ENCODE assay signal across 8 mouse cellular contexts in genomic region chr14:8218730-8219380, GRCm38 (mm10). TPM values are rescaled to one million over a fixed set of nuclear protein-coding genes. Genes with fewer than 3 reads are reported as not detected.
DNase-seq lines count a peak whose midpoint lies in the region; ATAC-seq and TF ChIP-seq lines count a peak whose summit lies in the region.
"Had no signal": no experiment of that assay in that cellular context is flagged by ENCODE, and none has a peak within 500 bp of the region (broad histone marks: within the 10 kb centered on the region; RNA-seq: fewer than 3 reads in every experiment).

No protein-coding gene starts in this region.

- in situ Hi-C loops in ES-E14 (cut with MboI; ENCODE audit: low sequenced_read_pairs in 2 of 2, unreplicated experiment in 2 of 2) = no loop called here

- ATAC-seq in forebrain, embryonic 16.5 days = no peak
- no peak for ATAC-seq in midbrain, embryonic 11.5 days (ENCODE audit: low FRiP score)
- ATAC-seq in megakaryocyte-erythroid progenitor cell, adult 5-6 weeks (replicated peaks; ENCODE audit: low FRiP score, low TSS enrichment, poor library complexity, severe bottlenecking) = no peak

- 11% methylated on average over 10 of the region's 10 CpGs for WGBS in forebrain, embryonic 16.5 days
- WGBS in midbrain, embryonic 11.5 days = 7% methylated on average over 10 of the region's 10 CpGs

- peaks cover 6 to 11% of the 10 kb centered on the region in 2 experiments for H3K4me1 ChIP-seq in ES-E14 (ENCODE audit: control insufficient read depth in 2 of 2, insufficient read depth in 2 of 2, low read length in 2 of 2, poor library complexity in 1 of 2)
- H3K4me1 ChIP-seq in forebrain, embryonic 16.5 days (replicated peaks; ENCODE audit: control insufficient read depth, insufficient read depth, low read length) = peaks cover 30% of the 10 kb centered on the region
- peaks cover 14% of the 10 kb centered on the region for H3K4me1 ChIP-seq in midbrain, embryonic 11.5 days (ENCODE audit: control insufficient read depth, insufficient read depth, low read length)

- H3K27me3 ChIP-seq in forebrain, embryonic 16.5 days (replicated peaks; ENCODE audit: control insufficient read depth, insufficient read depth, low read length) = no peaks in the 10 kb centered on the region
- H3K27me3 ChIP-seq in midbrain, embryonic 11.5 days (ENCODE audit: control insufficient read depth, insufficient read depth, low read length) = peaks cover 22% of the 10 kb centered on the region

- no peak overlapping the region for H3K4me2 ChIP-seq in forebrain, embryonic 16.5 days (ENCODE audit: low read length)
- H3K4me2 ChIP-seq in midbrain, embryonic 11.5 days = peak overlapping the region; percentile 8; the same call in 1 of the 2 replicates

- H3K9me3 ChIP-seq in ES-E14 (ENCODE audit: control insufficient read depth, insufficient read depth, low read depth, low read length) = no peaks in the 10 kb centered on the region
- no peaks in the 10 kb centered on the region for H3K9me3 ChIP-seq in forebrain, embryonic 16.5 days (ENCODE audit: control insufficient read depth, low read length)
- no peaks in the 10 kb centered on the region for H3K9me3 ChIP-seq in midbrain, embryonic 11.5 days (ENCODE audit: control insufficient read depth, low read length)

- H3K36me3 ChIP-seq in ES-E14 (ENCODE audit: control insufficient read depth, insufficient read depth, low read length, poor library complexity, severe bottlenecking) = peaks cover 7% of the 10 kb centered on the region
- no peaks in the 10 kb centered on the region for H3K36me3 ChIP-seq in forebrain, embryonic 16.5 days (ENCODE audit: control insufficient read depth, insufficient read depth)
- H3K36me3 ChIP-seq in midbrain, embryonic 11.5 days (ENCODE audit: control insufficient read depth, insufficient read depth, low read length) = no peaks in the 10 kb centered on the region

- peak overlapping the region; percentile 71; the same call in 1 of the 2 replicates for H3K27ac ChIP-seq in ES-E14 (ENCODE audit: insufficient read depth, low read depth, low read length, poor library complexity, severe bottlenecking)
- peak overlapping the region; percentile 50 for H3K27ac ChIP-seq in forebrain, embryonic 16.5 days (ENCODE audit: low read length)
- H3K27ac ChIP-seq in midbrain, embryonic 11.5 days (ENCODE audit: low read depth, low read length) = no peak overlapping the region

- DNase-seq in ES-E14 (ENCODE audit: low read depth, low spot score) = peak; percentile 72
- peak; percentile 67 to 76 for DNase-seq in cerebellum, adult 18-20 months
- peak; percentile 88 for DNase-seq in midbrain, embryonic 11.5 days (ENCODE audit: low spot score, missing footprints)
- DNase-seq in c-Kit-positive CD71-positive TER-119-positive erythroid progenitor cells, embryonic 14.5 days (ENCODE audit: low spot score) = no peak
- DNase-seq in layer of hippocampus, adult 18-20 months (ENCODE audit: low spot score in 2 of 2) = no peak

- peak overlapping the region; percentile 17 to 35; a peak in 2 of 4 replicates for H3K4me3 ChIP-seq in ES-E14 (ENCODE audit: insufficient read depth in 1 of 2, low read depth in 1 of 2, low read length in 2 of 2, poor library complexity in 1 of 2, severe bottlenecking in 1 of 2)
- H3K4me3 ChIP-seq in forebrain, embryonic 16.5 days (replicated peaks; ENCODE audit: low read length) = no peak overlapping the region
- H3K4me3 ChIP-seq in midbrain, embryonic 11.5 days (ENCODE audit: low read depth, low read length) = no peak overlapping the region

- peak overlapping the region; percentile 60; the same call in 1 of the 2 replicates for H3K9ac ChIP-seq in ES-E14 (ENCODE audit: insufficient read depth, low read depth, low read length, poor library complexity, severe bottlenecking)
- H3K9ac ChIP-seq in forebrain, embryonic 16.5 days (replicated peaks; ENCODE audit: low read depth, low read length) = no peak overlapping the region; the same call in 1 of the 2 replicates
- no peak overlapping the region for H3K9ac ChIP-seq in midbrain, embryonic 11.5 days (ENCODE audit: low read length)

TF ChIP-seq in ES-E14, 5 proteins besides CTCF, POLR2A, EP300 and RAD21:
- no peak for TF ChIP-seq HCFC1 (IDR thresholded peaks at IDR 0.05; ENCODE audit: borderline replicate concordance, insufficient read depth, low read length)
- no peak for TF ChIP-seq ZNF384 (IDR thresholded peaks at IDR 0.05; ENCODE audit: low read depth, low read length)
TF ChIP-seq in ES-E14: peak in this region for 0.

RNA-seq across cellular contexts. Expression of gene Kctd6, which starts 4.9 kb away (rescaled TPM):
- 9.3 and 11.9 TPM in 2 replicates for total RNA-seq in ES-E14 (2012; rRNA removed)
- polyA plus RNA-seq in forebrain, embryonic 16.5 days (2015; fragmentation: Nextera tagmentation; extraction: Ambion mirVana) = 7.2 and 8.1 TPM in 2 replicates
- polyA plus RNA-seq in midbrain, embryonic 11.5 days (2014; fragmentation: Nextera tagmentation; extraction: Ambion mirVana) = 8.2 and 10.8 TPM in 2 replicates
- 10 to 100 TPM; 69.7 to 74.9 TPM for total RNA-seq in layer of hippocampus, adult 18-20 months (2021)
- 9.3 and 10.7 TPM in 2 replicates for total RNA-seq in megakaryocyte-erythroid progenitor cell, adult 5-6 weeks (2014; fragmentation: Nextera tagmentation)
- 5.5 and 8.1 TPM in 2 replicates for total RNA-seq in megakaryocyte-erythroid progenitor cell, adult 5-6 weeks (2017)

RNA-seq across cellular contexts. Expression of gene Acox2, which starts 40.3 kb away (rescaled TPM):
- not detected in 2 replicates for total RNA-seq in ES-E14 (2012; rRNA removed)
- 0.44 TPM in 1 of 2 replicates, not detected in the other for polyA plus RNA-seq in forebrain, embryonic 16.5 days (2015; fragmentation: Nextera tagmentation; extraction: Ambion mirVana)
- polyA plus RNA-seq in midbrain, embryonic 11.5 days (2014; fragmentation: Nextera tagmentation; extraction: Ambion mirVana) = not detected in 2 replicates
- not detected for total RNA-seq in layer of hippocampus, adult 18-20 months (2021)
- total RNA-seq in megakaryocyte-erythroid progenitor cell, adult 5-6 weeks (2014; fragmentation: Nextera tagmentation) = not detected in 2 replicates
- not detected in 2 replicates for total RNA-seq in megakaryocyte-erythroid progenitor cell, adult 5-6 weeks (2017)
- polyA plus RNA-seq: heart, postnatal 0 days had no signal

RNA-seq across cellular contexts. Expression of gene Pdhb, which starts 46.0 kb away (rescaled TPM):
- total RNA-seq in ES-E14 (2012; rRNA removed) = 152 and 171 TPM in 2 replicates
- polyA plus RNA-seq in forebrain, embryonic 16.5 days (2015; fragmentation: Nextera tagmentation; extraction: Ambion mirVana) = 249 and 250 TPM in 2 replicates
- polyA plus RNA-seq in midbrain, embryonic 11.5 days (2014; fragmentation: Nextera tagmentation; extraction: Ambion mirVana) = 215 and 238 TPM in 2 replicates
- total RNA-seq in layer of hippocampus, adult 18-20 months (2021) = 100 to 1,000 TPM; 169 to 171 TPM
- total RNA-seq in megakaryocyte-erythroid progenitor cell, adult 5-6 weeks (2014; fragmentation: Nextera tagmentation) = 108 and 124 TPM in 2 replicates
- total RNA-seq in megakaryocyte-erythroid progenitor cell, adult 5-6 weeks (2017) = 177 and 210 TPM in 2 replicates

Comparison
In these comparisons a context has a peak if more than half of its experiments do, and no peak if none do; other contexts are left out.
1. DNase-seq: peak in ES-E14 (single experiment), cerebellum, adult 18-20 months (2 of 2) and midbrain, embryonic 11.5 days (single experiment); none in c-Kit-positive CD71-positive TER-119-positive erythroid progenitor cells, embryonic 14.5 days (single experiment) and layer of hippocampus, adult 18-20 months (0 of 2).
2. H3K4me3 ChIP-seq: peak in ES-E14 (2 of 2); none in forebrain, embryonic 16.5 days (single experiment) and midbrain, embryonic 11.5 days (single experiment).